Mouse (Mus musculus): Measurements from ENCODE around the gene Camsap3. TPM values are rescaled to one million over a fixed set of nuclear protein-coding genes. Genes with fewer than 3 reads are reported as not detected.

The Camsap3 gene
- polyA plus RNA-seq, 1 experiment: 2.4 TPM

GRCm38 (mm10) chr8:3621199-3621970, 34.3 kb downstream of the Camsap3 start, which contains the start of the genes Xab2 and Pet100:
TSS of gene Xab2 (minus strand) at chr8:3621316.
TSS of gene Pet100 (plus strand) at chr8:3621548.
- Histone ChIP-seq H3K27me3 (ENCODE audit: control insufficient read depth, insufficient read depth, low read length) (no peaks in the 10 kb centered on the region), H3K36me3 (ENCODE audit: control insufficient read depth, insufficient read depth, low read length) (peaks cover 12% of the 10 kb centered on the region), H3K4me1 (ENCODE audit: control insufficient read depth, insufficient read depth, insufficient read length) (peaks cover 3% of the 10 kb centered on the region; the same call in 1 of the 2 replicates), H3K4me3 (ENCODE audit: extremely low read depth, insufficient read depth, insufficient read length) (peak within 1 kb of the TSS; percentile 74), H3K27ac (ENCODE audit: insufficient read depth, low read length) (no peak within 1 kb of the TSS)
- WGBS: under 1% methylated on average over 37 of the region's 37 CpGs
- TF ChIP-seq POLR2A (IDR thresholded peaks at IDR 0.05; ENCODE audit: low read depth, low read length): peak; percentile 70
- no peak for TF ChIP-seq CTCF (IDR thresholded peaks at IDR 0.05; ENCODE audit: extremely low read depth, insufficient read depth, insufficient read length, insufficient replicate concordance)
- DNase-seq (ENCODE audit: low read depth in 1 of 2, low spot score in 2 of 2): peak; percentile 97 to 100

DNA sequence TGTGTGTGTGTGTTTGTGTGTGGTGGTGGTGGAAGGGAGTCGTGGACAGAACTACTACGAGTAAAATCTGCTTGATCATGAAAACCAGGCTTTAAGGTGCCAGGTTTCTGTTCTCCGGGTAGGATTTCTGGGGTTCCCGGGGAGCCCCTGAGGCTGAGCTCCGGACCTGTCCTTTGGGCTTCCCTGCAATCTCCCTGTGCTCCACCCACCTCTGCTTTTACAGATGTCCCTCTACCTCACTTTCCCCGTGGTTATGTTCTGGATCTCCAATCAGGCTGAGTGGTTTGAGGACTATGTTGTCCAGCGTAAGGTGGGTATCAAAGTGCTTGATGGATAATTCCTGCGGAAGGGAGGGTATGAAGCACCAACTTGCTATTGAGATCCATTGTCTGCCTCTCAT, 35.0 kb downstream of the Camsap3 start:
- DNase-seq (ENCODE audit: low read depth in 1 of 2, low spot score in 2 of 2): no peak
- 60% methylated on average over 8 of the region's 8 CpGs for WGBS
- Histone ChIP-seq H3K36me3 (ENCODE audit: control insufficient read depth, insufficient read depth, low read length) (peaks cover 8% of the 10 kb centered on the region), H3K27ac (ENCODE audit: insufficient read depth, low read length) (no peak overlapping the region), H3K27me3 (ENCODE audit: control insufficient read depth, insufficient read depth, low read length) (no peaks in the 10 kb centered on the region), H3K4me3 (ENCODE audit: extremely low read depth, insufficient read depth, insufficient read length) (peak overlapping the region; percentile 25; the same call in 1 of the 2 replicates), H3K4me1 (ENCODE audit: control insufficient read depth, insufficient read depth, insufficient read length) (peaks cover 3% of the 10 kb centered on the region; the same call in 1 of the 2 replicates)
- TF ChIP-seq POLR2A (IDR thresholded peaks at IDR 0.05; ENCODE audit: low read depth, low read length) (no peak), CTCF (IDR thresholded peaks at IDR 0.05; ENCODE audit: extremely low read depth, insufficient read depth, insufficient read length, insufficient replicate concordance) (no peak)

- DNase-seq (ENCODE audit: low read depth in 1 of 2, low spot score in 2 of 2): no peak
- Histone ChIP-seq H3K27me3 (ENCODE audit: control insufficient read depth, insufficient read depth, low read length) (no peaks in the 10 kb centered on the region), H3K36me3 (ENCODE audit: control insufficient read depth, insufficient read depth, low read length) (no peaks in the 10 kb centered on the region), H3K4me3 (ENCODE audit: extremely low read depth, insufficient read depth, insufficient read length) (no peak within 1 kb of the TSS), H3K27ac (ENCODE audit: insufficient read depth, low read length) (no peak within 1 kb of the TSS), H3K4me1 (ENCODE audit: control insufficient read depth, insufficient read depth, insufficient read length) (peaks cover under 1% of the 10 kb centered on the region; the same call in 1 of the 2 replicates)
- 96% methylated on average over 1 of the region's 1 CpGs for WGBS
- TF ChIP-seq CTCF (IDR thresholded peaks at IDR 0.05; ENCODE audit: extremely low read depth, insufficient read depth, insufficient read length, insufficient replicate concordance) (no peak), POLR2A (IDR thresholded peaks at IDR 0.05; ENCODE audit: low read depth, low read length) (no peak)
Measured at GRCm38 (mm10) chr8:3625445-3625844, 38.4 kb downstream of the Camsap3 start, which contains the start of gene Pcp2. TSS of gene Pcp2 (minus strand) at chr8:3625545.

- WGBS: 11% methylated on average over 5 of the region's 5 CpGs
- H3K27me3 ChIP-seq (ENCODE audit: control insufficient read depth, insufficient read depth, low read length): no peaks in the 10 kb centered on the region
- H3K4me3 ChIP-seq (ENCODE audit: extremely low read depth, insufficient read depth, insufficient read length): no peak overlapping the region
- TF ChIP-seq CTCF (IDR thresholded peaks at IDR 0.05; ENCODE audit: extremely low read depth, insufficient read depth, insufficient read length, insufficient replicate concordance): no peak
- TF ChIP-seq POLR2A (IDR thresholded peaks at IDR 0.05; ENCODE audit: low read depth, low read length): no peak
- no peak for DNase-seq (ENCODE audit: low read depth in 1 of 2, low spot score in 2 of 2)
- H3K4me1 ChIP-seq (ENCODE audit: control insufficient read depth, insufficient read depth, insufficient read length): peaks cover 3% of the 10 kb centered on the region; the same call in 1 of the 2 replicates
- no peak overlapping the region for H3K27ac ChIP-seq (ENCODE audit: insufficient read depth, low read length)
- no peaks in the 10 kb centered on the region for H3K36me3 ChIP-seq (ENCODE audit: control insufficient read depth, insufficient read depth, low read length)
Measured at GRCm38 (mm10) chr8:3626971-3627370, 39.9 kb downstream of the Camsap3 start.

DNA sequence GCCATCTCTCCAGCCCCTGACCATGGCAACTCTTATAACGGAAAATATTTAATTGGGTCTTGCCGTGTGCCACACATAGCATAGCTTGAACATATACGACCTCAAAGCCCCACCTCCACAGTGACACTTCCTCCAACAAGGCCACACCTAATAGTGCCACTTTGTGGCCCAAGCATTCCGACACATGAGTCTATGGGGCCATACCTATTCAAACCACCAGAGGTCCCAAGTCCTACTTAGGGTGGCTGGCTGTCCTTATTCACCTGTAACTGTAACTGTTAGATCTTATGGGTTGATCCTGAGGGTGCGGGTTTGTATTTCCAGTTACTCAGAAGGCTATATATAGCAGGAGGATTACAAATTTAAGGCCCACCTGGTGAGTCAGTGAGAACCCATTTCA, 40.9 kb downstream of the Camsap3 start:
- H3K4me3 ChIP-seq (ENCODE audit: extremely low read depth, insufficient read depth, insufficient read length): no peak overlapping the region
- TF ChIP-seq POLR2A (IDR thresholded peaks at IDR 0.05; ENCODE audit: low read depth, low read length) (no peak), CTCF (IDR thresholded peaks at IDR 0.05; ENCODE audit: extremely low read depth, insufficient read depth, insufficient read length, insufficient replicate concordance) (no peak)
- WGBS: 55% methylated on average over 5 of the region's 5 CpGs
- no peak overlapping the region for H3K27ac ChIP-seq (ENCODE audit: insufficient read depth, low read length)
- H3K4me1 ChIP-seq (ENCODE audit: control insufficient read depth, insufficient read depth, insufficient read length): 0 out of 2 replicates have a peak, but pooled peaks cover 3% of the 10 kb centered on the region
- peak; percentile 38 to 52 for DNase-seq (ENCODE audit: low read depth in 1 of 2, low spot score in 2 of 2)
- no peaks in the 10 kb centered on the region for H3K27me3 ChIP-seq (ENCODE audit: control insufficient read depth, insufficient read depth, low read length)
- H3K36me3 ChIP-seq (ENCODE audit: control insufficient read depth, insufficient read depth, low read length): peaks cover under 1% of the 10 kb centered on the region; the same call in 1 of the 2 replicates

- H3K27ac ChIP-seq (ENCODE audit: insufficient read depth, low read length): 0 out of 2 replicates have a peak within 1 kb of the TSS, but pooled peaks have one; percentile 2
- TF ChIP-seq CTCF (IDR thresholded peaks at IDR 0.05; ENCODE audit: extremely low read depth, insufficient read depth, insufficient read length, insufficient replicate concordance) (no peak), POLR2A (IDR thresholded peaks at IDR 0.05; ENCODE audit: low read depth, low read length) (peak; percentile 81)
- peak; percentile 66 to 85 for DNase-seq (ENCODE audit: low read depth in 1 of 2, low spot score in 2 of 2)
- peak within 1 kb of the TSS; percentile 71 for H3K4me3 ChIP-seq (ENCODE audit: extremely low read depth, insufficient read depth, insufficient read length)
- no peaks in the 10 kb centered on the region for H3K27me3 ChIP-seq (ENCODE audit: control insufficient read depth, insufficient read depth, low read length)
- WGBS: 3% methylated on average over 47 of the region's 47 CpGs
- peaks cover 20% of the 10 kb centered on the region for H3K36me3 ChIP-seq (ENCODE audit: control insufficient read depth, insufficient read depth, low read length)
- H3K4me1 ChIP-seq (ENCODE audit: control insufficient read depth, insufficient read depth, insufficient read length): 0 out of 2 replicates have a peak, but pooled peaks cover 3% of the 10 kb centered on the region
Measured at GRCm38 (mm10) chr8:3630647-3631477, 43.8 kb downstream of the Camsap3 start, which contains the start of gene Stxbp2. TSS of gene Stxbp2 (plus strand) at chr8:3630955.

All from spleen, adult 2 months (tissue).